Mouse (Mus musculus): ENCODE results near the gene Ccin.

Ccin gene

GRCm38 (mm10) chr4:43983181-43983580, at the start of gene Ccin:
Gene Ccin, plus strand, starts transcription at chr4:43983483.
- no peak for DNase-seq (ENCODE audit: low read depth, low spot score)

- DNase-seq (ENCODE audit: low read depth, low spot score) = no peak
Measured at GRCm38 (mm10) chr4:43936186-43936585, 47.1 kb upstream of the Ccin start.

GRCm38 (mm10) chr4:43936749-43937674, 46.3 kb upstream of the Ccin start:
- no peak for DNase-seq (ENCODE audit: low read depth, low spot score)

- no peak for DNase-seq (ENCODE audit: low read depth, low spot score)
Measured at GRCm38 (mm10) chr4:43941315-43941714, 42.0 kb upstream of the Ccin start.

GRCm38 (mm10) chr4:43942421-43942820, 40.9 kb upstream of the Ccin start:
- DNase-seq (ENCODE audit: low read depth, low spot score) = no peak

GRCm38 (mm10) chr4:43947571-43947970, 35.7 kb upstream of the Ccin start:
- no peak for DNase-seq (ENCODE audit: low read depth, low spot score)

- no peak for DNase-seq (ENCODE audit: low read depth, low spot score)
Measured at GRCm38 (mm10) chr4:43957292-43957845, 25.9 kb upstream of the Ccin start, which contains the start of gene Glipr2. Gene Glipr2, plus strand, starts transcription at chr4:43957401.

GRCm38 (mm10) chr4:43957846-43958461, 25.3 kb upstream of the Ccin start:
- DNase-seq (ENCODE audit: low read depth, low spot score) = no peak

GRCm38 (mm10) chr4:43959523-43960179, 23.6 kb upstream of the Ccin start:
- no peak for DNase-seq (ENCODE audit: low read depth, low spot score)

GRCm38 (mm10) chr4:43960207-43960606, 23.1 kb upstream of the Ccin start:
- no peak for DNase-seq (ENCODE audit: low read depth, low spot score)

GRCm38 (mm10) chr4:43964326-43964833, 18.9 kb upstream of the Ccin start:
- DNase-seq (ENCODE audit: low read depth, low spot score) = no peak

GRCm38 (mm10) chr4:43964951-43965684, 18.2 kb upstream of the Ccin start:
- DNase-seq (ENCODE audit: low read depth, low spot score) = no peak

GRCm38 (mm10) chr4:43965856-43966535, 17.3 kb upstream of the Ccin start:
- no peak for DNase-seq (ENCODE audit: low read depth, low spot score)

GRCm38 (mm10) chr4:43968650-43969049, 14.6 kb upstream of the Ccin start:
- no peak for DNase-seq (ENCODE audit: low read depth, low spot score)

- DNase-seq (ENCODE audit: low read depth, low spot score) = no peak
Measured at GRCm38 (mm10) chr4:43969373-43969772, 13.9 kb upstream of the Ccin start.

GRCm38 (mm10) chr4:43970393-43971330, 12.6 kb upstream of the Ccin start:
- DNase-seq (ENCODE audit: low read depth, low spot score) = no peak

GRCm38 (mm10) chr4:43971541-43972136, 11.6 kb upstream of the Ccin start:
- no peak for DNase-seq (ENCODE audit: low read depth, low spot score)

- DNase-seq (ENCODE audit: low read depth, low spot score) = no peak
Measured at GRCm38 (mm10) chr4:43972137-43972591, 11.1 kb upstream of the Ccin start.

- no peak for DNase-seq (ENCODE audit: low read depth, low spot score)
Measured at GRCm38 (mm10) chr4:43973526-43973981, 9.7 kb upstream of the Ccin start.
